Mouse (Mus musculus) right cerebral cortex, postnatal 4 days (tissue): Measurements from ENCODE around the gene Smg6.
A peak's percentile ranks its signal among the peaks of the same experiment; 100 is the strongest.

Source experiments
- DNase-seq: peaks from one replicate; pipeline ENCODE4 v3.0.0-alpha.2; 2022

Gene Smg6

GRCm38 (mm10) chr11:74929111-74929510 lies 3.5 kb downstream of the Smg6 start:
- no peak for DNase-seq

GRCm38 (mm10) chr11:74930391-74930790 lies 4.8 kb downstream of the Smg6 start:
- no peak for DNase-seq

GRCm38 (mm10) chr11:74946348-74946747 lies 20.7 kb downstream of the Smg6 start:
- no peak for DNase-seq

- DNase-seq = no peak
These were observed 29.3 kb downstream of the Smg6 start for GRCm38 (mm10) chr11:74954901-74955300.

GRCm38 (mm10) chr11:74956006-74956405 lies 30.4 kb downstream of the Smg6 start:
- no peak for DNase-seq

GRCm38 (mm10) chr11:74957600-74957999 lies 32.0 kb downstream of the Smg6 start:
- no peak for DNase-seq

GRCm38 (mm10) chr11:74959501-74959900 lies 33.9 kb downstream of the Smg6 start:
- no peak for DNase-seq

- DNase-seq = no peak
These were observed 34.5 kb downstream of the Smg6 start for GRCm38 (mm10) chr11:74960031-74960551.

- no peak for DNase-seq
These were observed 36.3 kb downstream of the Smg6 start for GRCm38 (mm10) chr11:74961953-74962352.

- DNase-seq = no peak
These were observed 37.3 kb downstream of the Smg6 start for GRCm38 (mm10) chr11:74962846-74963407.

GRCm38 (mm10) chr11:74965516-74965915 lies 39.9 kb downstream of the Smg6 start:
- DNase-seq = no peak

GRCm38 (mm10) chr11:74973290-74974157 lies 47.9 kb downstream of the Smg6 start:
- DNase-seq = no peak

GRCm38 (mm10) chr11:74974615-74975014 lies 49.0 kb downstream of the Smg6 start:
- no peak for DNase-seq

- DNase-seq = no peak
These were observed 51.4 kb downstream of the Smg6 start for GRCm38 (mm10) chr11:74976835-74977687.

GRCm38 (mm10) chr11:74981464-74981863 lies 55.8 kb downstream of the Smg6 start:
- DNase-seq = peak; percentile 74

GRCm38 (mm10) chr11:74982241-74982640 lies 56.6 kb downstream of the Smg6 start:
- DNase-seq = no peak

GRCm38 (mm10) chr11:74988162-74988561 lies 62.5 kb downstream of the Smg6 start:
- no peak for DNase-seq

GRCm38 (mm10) chr11:74989047-74989446 lies 63.4 kb downstream of the Smg6 start:
- DNase-seq = no peak

- no peak for DNase-seq
These were observed 64.9 kb downstream of the Smg6 start for GRCm38 (mm10) chr11:74990501-74990900.

GRCm38 (mm10) chr11:74991290-74991689 lies 65.7 kb downstream of the Smg6 start:
- DNase-seq = no peak

GRCm38 (mm10) chr11:74992427-74992987 lies 66.9 kb downstream of the Smg6 start:
- no peak for DNase-seq

- no peak for DNase-seq
These were observed 68.5 kb downstream of the Smg6 start for GRCm38 (mm10) chr11:74994141-74994540.

GRCm38 (mm10) chr11:74994856-74995255 lies 69.2 kb downstream of the Smg6 start:
- no peak for DNase-seq
